Mouse (Mus musculus): Measurements from ENCODE around the gene Cep164. TPM values are rescaled to one million over a fixed set of nuclear protein-coding genes. Genes with fewer than 3 reads are reported as not detected.
A peak's percentile ranks its signal among the peaks of the same experiment; 100 is the strongest.

Cep164 gene
- polyA plus RNA-seq (2015; fragmentation: Nextera tagmentation; extraction: Ambion mirVana) = 13.0 and 14.4 TPM in 2 replicates

DNA sequence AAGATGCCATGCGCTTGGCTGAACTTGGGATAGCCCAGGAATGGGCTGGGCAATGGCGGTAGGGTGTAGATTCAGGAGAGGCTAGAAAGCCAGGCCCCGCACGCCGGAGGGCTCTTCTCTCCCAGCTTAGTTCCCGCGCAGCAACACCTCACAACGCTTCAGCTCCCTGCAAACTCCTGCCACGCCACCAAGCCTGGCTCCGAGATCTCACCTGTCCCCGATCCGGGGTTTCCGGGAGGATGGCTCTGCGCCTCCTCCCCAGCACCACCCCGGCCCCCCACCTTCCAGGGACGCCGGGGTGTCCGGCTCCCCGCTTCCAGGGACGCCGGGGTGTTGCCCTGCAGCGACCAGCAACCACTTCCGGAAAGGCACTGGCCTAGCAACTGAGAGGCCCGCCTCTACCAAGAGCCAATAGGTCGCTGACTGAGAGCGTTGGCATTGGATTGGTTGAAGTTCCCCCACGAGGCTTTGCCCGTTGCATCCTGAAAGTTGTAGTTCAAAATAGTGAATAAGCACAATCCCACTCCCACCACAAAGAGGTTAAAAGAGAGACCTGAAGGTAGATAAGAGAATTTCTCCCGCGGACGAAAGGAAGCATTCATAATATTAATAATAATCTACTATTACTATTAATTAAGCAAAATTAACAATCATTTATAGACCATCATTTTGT lies at the start of gene Cep164:
Gene Cep164 (minus strand): TSS at position 401 of the 673 bp plus-strand sequence.
- peak within 1 kb of the TSS; percentile 84 for H3K9ac ChIP-seq
- peak; percentile 82 for ATAC-seq (ENCODE audit: extremely low read depth, insufficient number of reproducible peaks, low FRiP score, low TSS enrichment)
- peak within 1 kb of the TSS; percentile 96 for H3K4me2 ChIP-seq
- peaks cover 8% of the 10 kb centered on the region; the same call in 1 of the 2 replicates for H3K9me3 ChIP-seq
- H3K4me3 ChIP-seq = peak within 1 kb of the TSS; percentile 78
- H3K36me3 ChIP-seq = peaks cover 3% of the 10 kb centered on the region; the same call in 1 of the 2 replicates
- WGBS = under 1% methylated on average over 31 of the region's 31 CpGs
- peak within 1 kb of the TSS; percentile 77 for H3K27ac ChIP-seq (replicated peaks)
- H3K4me1 ChIP-seq = peaks cover 13% of the 10 kb centered on the region
- H3K27me3 ChIP-seq (replicated peaks) = no peaks in the 10 kb centered on the region

DNA sequence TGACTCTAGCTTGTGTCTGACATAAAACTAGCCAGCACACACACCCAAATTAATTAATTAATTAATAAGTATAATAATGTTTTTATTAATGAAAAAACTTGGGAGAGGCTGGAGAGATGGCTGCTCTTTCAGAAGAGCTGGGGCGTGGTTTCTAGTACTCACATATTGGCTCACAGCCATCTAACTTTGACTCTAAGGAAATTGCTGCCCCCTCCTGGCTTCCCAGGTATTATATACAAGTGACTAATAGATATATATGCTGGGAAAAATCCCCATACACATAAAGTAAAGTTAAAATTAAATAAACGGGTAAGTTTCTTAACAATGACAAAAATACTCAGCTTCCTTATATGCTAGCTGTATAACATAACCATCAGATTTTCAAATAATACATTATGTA lies 49.4 kb upstream of the Cep164 start:
- no peaks in the 10 kb centered on the region for H3K27me3 ChIP-seq (replicated peaks)
- no peaks in the 10 kb centered on the region for H3K4me1 ChIP-seq
- 54% methylated on average over 2 of the region's 2 CpGs for WGBS
- peaks cover 83% of the 10 kb centered on the region for H3K36me3 ChIP-seq
- ATAC-seq (ENCODE audit: extremely low read depth, insufficient number of reproducible peaks, low FRiP score, low TSS enrichment) = no peak
- H3K4me3 ChIP-seq = no peak overlapping the region
- H3K9me3 ChIP-seq = no peaks in the 10 kb centered on the region
- no peak overlapping the region for H3K4me2 ChIP-seq
- H3K9ac ChIP-seq = no peak overlapping the region
- no peak overlapping the region for H3K27ac ChIP-seq (replicated peaks)

DNA sequence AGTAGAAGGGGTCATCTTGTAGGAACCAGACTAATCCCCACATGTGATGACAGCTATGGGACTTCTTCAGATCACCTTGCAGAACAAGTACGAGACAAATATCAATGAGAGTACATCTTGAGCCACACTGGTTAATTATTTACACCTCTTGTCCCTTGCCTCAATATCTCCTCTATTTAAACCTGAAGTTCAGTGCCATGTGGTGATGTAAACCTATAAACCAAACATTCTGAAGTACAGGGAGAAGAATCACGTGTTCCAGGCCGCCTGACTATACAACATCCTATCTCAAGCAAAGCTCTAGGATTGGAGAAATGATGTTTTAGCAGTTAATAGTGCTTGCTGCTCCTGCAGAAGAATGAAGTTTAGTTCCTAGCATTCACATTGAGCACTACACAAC lies 41.8 kb upstream of the Cep164 start:
- H3K9ac ChIP-seq = no peak overlapping the region
- no peak overlapping the region for H3K4me3 ChIP-seq
- 88% methylated on average over 3 of the region's 3 CpGs for WGBS
- no peaks in the 10 kb centered on the region for H3K4me1 ChIP-seq
- H3K27me3 ChIP-seq (replicated peaks) = no peaks in the 10 kb centered on the region
- H3K27ac ChIP-seq (replicated peaks) = no peak overlapping the region
- no peak for ATAC-seq (ENCODE audit: extremely low read depth, insufficient number of reproducible peaks, low FRiP score, low TSS enrichment)
- H3K36me3 ChIP-seq = peaks cover 96% of the 10 kb centered on the region
- no peak overlapping the region for H3K4me2 ChIP-seq
- H3K9me3 ChIP-seq = no peaks in the 10 kb centered on the region

DNA sequence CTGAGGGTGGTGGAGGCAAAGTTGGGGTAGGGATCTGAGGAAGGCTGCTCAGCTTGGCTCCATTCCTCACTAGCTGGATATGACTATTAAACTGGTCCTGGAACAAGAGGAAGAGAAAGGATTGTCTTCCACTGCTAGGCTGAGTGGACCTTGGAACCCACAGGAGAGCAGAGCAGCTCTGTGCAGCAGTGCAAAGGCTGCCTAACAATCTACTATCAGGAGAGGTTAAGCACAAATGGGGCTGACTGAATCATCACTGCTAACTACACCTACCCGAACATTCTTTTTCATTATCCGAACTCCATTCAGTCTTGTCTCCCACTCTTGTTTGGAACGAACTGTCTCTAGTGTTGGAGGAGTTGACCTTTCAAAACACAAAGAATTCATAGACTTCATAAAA lies 40.7 kb upstream of the Cep164 start:
- no peaks in the 10 kb centered on the region for H3K4me1 ChIP-seq
- no peak for ATAC-seq (ENCODE audit: extremely low read depth, insufficient number of reproducible peaks, low FRiP score, low TSS enrichment)
- no peak overlapping the region for H3K4me2 ChIP-seq
- H3K27me3 ChIP-seq (replicated peaks) = no peaks in the 10 kb centered on the region
- no peak overlapping the region for H3K4me3 ChIP-seq
- H3K9me3 ChIP-seq = no peaks in the 10 kb centered on the region
- no peak overlapping the region for H3K27ac ChIP-seq (replicated peaks)
- peaks cover 96% of the 10 kb centered on the region for H3K36me3 ChIP-seq
- WGBS = 91% methylated on average over 3 of the region's 3 CpGs
- H3K9ac ChIP-seq = no peak overlapping the region

DNA sequence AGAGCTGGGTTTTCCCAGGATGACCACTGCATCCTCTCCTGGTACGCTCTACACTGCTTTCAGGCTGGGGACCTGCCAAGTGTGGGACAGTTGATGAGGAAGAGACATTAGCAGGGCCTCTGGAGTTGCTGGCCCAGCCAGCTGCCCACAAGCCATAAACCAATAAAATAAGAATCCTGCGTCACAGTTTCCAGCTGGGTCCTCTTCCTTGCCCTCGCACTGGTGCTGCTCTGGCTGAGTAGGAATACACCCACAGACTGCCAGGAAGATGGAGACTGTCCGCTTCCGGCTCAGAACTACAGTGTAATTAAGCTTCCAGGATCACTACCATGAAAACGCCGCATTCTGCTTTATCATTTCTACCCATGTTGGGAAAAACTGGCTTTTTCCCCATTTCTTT lies 33.3 kb upstream of the Cep164 start:
- Histone ChIP-seq H3K27me3 (replicated peaks) (no peaks in the 10 kb centered on the region), H3K9me3 (no peaks in the 10 kb centered on the region), H3K27ac (replicated peaks) (no peak overlapping the region), H3K4me2 (no peak overlapping the region), H3K9ac (no peak overlapping the region), H3K4me3 (no peak overlapping the region), H3K4me1 (no peaks in the 10 kb centered on the region), H3K36me3 (peaks cover 98% of the 10 kb centered on the region)
- 84% methylated on average over 7 of the region's 7 CpGs for WGBS
- ATAC-seq (ENCODE audit: extremely low read depth, insufficient number of reproducible peaks, low FRiP score, low TSS enrichment) = no peak

DNA sequence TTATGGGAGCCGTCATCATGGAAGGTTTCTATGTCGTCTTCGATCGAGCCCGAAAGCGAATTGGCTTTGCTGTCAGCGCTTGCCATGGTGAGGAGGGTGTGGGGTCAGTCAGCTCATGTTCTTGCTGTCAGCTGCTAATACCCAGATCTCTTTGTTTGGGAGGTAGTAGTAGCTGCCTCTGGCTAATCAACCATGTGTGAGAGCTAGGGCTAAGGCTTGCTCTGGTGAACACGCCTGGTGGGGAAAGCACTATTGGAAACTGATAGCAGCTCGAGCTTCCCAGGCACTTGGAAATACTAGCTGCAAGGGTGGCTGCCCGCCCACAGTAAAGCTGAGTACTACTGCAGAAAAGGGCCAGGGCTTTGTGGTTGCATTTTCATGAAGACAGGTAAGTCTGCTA lies 30.9 kb upstream of the Cep164 start:
- peaks cover 98% of the 10 kb centered on the region for H3K36me3 ChIP-seq

DNA sequence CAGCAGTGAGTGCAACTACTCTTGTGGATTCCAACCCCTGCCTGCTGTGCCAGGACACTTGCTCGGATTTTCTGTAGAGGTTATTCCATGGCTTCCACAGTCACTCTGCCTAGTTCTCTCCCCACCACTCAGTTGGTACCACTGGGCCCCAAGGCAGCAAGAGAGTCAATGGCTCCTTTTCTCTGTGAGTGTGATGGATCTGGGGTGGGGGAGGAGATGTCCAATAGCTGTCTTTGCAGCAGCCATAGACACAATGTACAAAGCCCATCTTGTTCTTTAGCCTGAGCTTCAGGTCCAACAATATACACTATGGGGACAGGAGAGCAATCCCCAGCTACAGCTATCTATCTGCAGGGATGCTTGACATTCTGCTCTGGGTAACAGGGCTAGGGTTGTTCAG lies 25.6 kb upstream of the Cep164 start:
- Histone ChIP-seq H3K4me1 (peaks cover 33% of the 10 kb centered on the region), H3K9me3 (no peaks in the 10 kb centered on the region), H3K4me2 (no peak overlapping the region), H3K27me3 (replicated peaks) (no peaks in the 10 kb centered on the region), H3K36me3 (peaks cover 63% of the 10 kb centered on the region), H3K4me3 (no peak overlapping the region), H3K27ac (replicated peaks) (no peak overlapping the region), H3K9ac (no peak overlapping the region)
- ATAC-seq (ENCODE audit: extremely low read depth, insufficient number of reproducible peaks, low FRiP score, low TSS enrichment) = no peak
- 71% methylated on average over 1 of the region's 1 CpGs for WGBS

More for the DNA sequence above, 30.9 kb upstream of the Cep164 start:
- no peaks in the 10 kb centered on the region for H3K9me3 ChIP-seq
- H3K4me3 ChIP-seq = no peak overlapping the region
- no peaks in the 10 kb centered on the region for H3K27me3 ChIP-seq (replicated peaks)
- 90% methylated on average over 10 of the region's 10 CpGs for WGBS
- no peak for ATAC-seq (ENCODE audit: extremely low read depth, insufficient number of reproducible peaks, low FRiP score, low TSS enrichment)
- no peak overlapping the region for H3K4me2 ChIP-seq
- no peak overlapping the region for H3K27ac ChIP-seq (replicated peaks)
- H3K9ac ChIP-seq = no peak overlapping the region
- no peaks in the 10 kb centered on the region for H3K4me1 ChIP-seq

DNA sequence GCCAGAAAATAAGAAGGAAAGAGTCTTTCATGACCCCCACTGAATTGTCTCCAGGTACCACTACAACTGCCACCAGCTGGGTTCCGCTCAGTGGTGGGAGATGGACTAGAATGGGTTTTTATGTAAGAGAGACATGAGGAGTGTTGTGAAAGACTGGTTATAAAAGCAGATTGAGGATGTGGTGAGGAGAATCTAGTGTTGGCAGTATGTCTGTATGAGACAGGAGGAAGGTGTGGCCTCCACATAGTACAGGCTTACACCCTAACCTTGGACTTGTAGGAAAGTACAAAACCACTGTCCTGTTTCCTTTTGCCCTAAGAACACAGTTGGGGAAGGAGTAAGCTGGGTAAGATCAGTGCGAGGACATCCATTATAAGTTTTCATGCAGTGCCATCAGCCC lies 25.2 kb upstream of the Cep164 start:
- H3K4me3 ChIP-seq = no peak overlapping the region
- no peaks in the 10 kb centered on the region for H3K27me3 ChIP-seq (replicated peaks)
- no peaks in the 10 kb centered on the region for H3K9me3 ChIP-seq
- peaks cover 37% of the 10 kb centered on the region for H3K4me1 ChIP-seq
- WGBS = 95% methylated on average over 2 of the region's 2 CpGs
- H3K9ac ChIP-seq = no peak overlapping the region
- H3K36me3 ChIP-seq = peaks cover 58% of the 10 kb centered on the region
- H3K4me2 ChIP-seq = no peak overlapping the region
- H3K27ac ChIP-seq (replicated peaks) = no peak overlapping the region
- ATAC-seq (ENCODE audit: extremely low read depth, insufficient number of reproducible peaks, low FRiP score, low TSS enrichment) = no peak

DNA sequence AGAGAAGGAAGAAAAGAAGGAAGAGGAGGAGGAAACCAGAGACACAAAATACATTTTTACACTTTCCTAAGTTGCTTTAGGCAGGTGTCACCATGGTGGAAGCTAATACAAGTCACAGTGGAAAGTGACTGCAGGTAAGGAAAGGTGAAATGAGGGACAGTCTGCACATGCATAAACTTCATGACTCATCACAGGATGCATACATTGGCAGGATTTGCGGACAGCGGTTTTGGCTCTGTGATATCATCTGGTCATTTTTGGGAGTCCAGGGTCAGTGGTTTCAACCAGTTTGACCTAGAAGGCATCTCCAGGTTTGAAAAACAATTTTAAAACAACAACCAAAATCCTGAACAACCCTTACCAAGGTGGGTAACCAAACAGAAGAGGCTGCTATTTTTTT lies 23.3 kb upstream of the Cep164 start:
- H3K27ac ChIP-seq (replicated peaks) = no peak overlapping the region
- H3K36me3 ChIP-seq = peaks cover 42% of the 10 kb centered on the region
- H3K4me3 ChIP-seq = no peak overlapping the region
- H3K4me1 ChIP-seq = peaks cover 43% of the 10 kb centered on the region
- H3K27me3 ChIP-seq (replicated peaks) = no peaks in the 10 kb centered on the region
- no peak overlapping the region for H3K4me2 ChIP-seq
- H3K9me3 ChIP-seq = no peaks in the 10 kb centered on the region
- no peak overlapping the region for H3K9ac ChIP-seq
- no peak for ATAC-seq (ENCODE audit: extremely low read depth, insufficient number of reproducible peaks, low FRiP score, low TSS enrichment)
- WGBS = 94% methylated on average over 2 of the region's 2 CpGs

DNA sequence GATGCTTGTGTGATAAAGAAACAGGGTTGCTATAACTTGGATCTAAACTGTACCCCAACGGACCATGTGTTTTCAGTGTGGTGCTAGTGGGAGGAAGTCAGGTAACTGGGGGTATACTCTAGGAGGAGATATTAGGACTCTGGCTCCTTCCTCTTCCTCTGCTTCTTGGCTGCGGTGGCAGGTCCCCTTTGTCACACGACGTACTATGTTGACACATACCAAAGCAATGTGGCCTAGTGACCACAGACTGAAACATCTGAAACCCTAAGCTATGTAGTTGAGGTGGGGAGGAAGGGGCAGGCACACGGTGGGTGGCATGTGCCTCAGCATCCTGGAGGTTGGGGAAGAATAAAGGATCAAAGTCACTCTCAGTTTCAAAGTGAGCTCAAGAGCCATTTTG lies 22.8 kb upstream of the Cep164 start:
- Histone ChIP-seq H3K9ac (0 out of 2 replicates have a peak overlapping the region, but pooled peaks have one; percentile 55), H3K36me3 (peaks cover 38% of the 10 kb centered on the region), H3K9me3 (no peaks in the 10 kb centered on the region), H3K4me1 (peaks cover 43% of the 10 kb centered on the region), H3K27me3 (replicated peaks) (no peaks in the 10 kb centered on the region), H3K27ac (replicated peaks) (peak overlapping the region; percentile 92), H3K4me2 (no peak overlapping the region), H3K4me3 (no peak overlapping the region)
- WGBS = 57% methylated on average over 5 of the region's 5 CpGs
- no peak for ATAC-seq (ENCODE audit: extremely low read depth, insufficient number of reproducible peaks, low FRiP score, low TSS enrichment)

DNA sequence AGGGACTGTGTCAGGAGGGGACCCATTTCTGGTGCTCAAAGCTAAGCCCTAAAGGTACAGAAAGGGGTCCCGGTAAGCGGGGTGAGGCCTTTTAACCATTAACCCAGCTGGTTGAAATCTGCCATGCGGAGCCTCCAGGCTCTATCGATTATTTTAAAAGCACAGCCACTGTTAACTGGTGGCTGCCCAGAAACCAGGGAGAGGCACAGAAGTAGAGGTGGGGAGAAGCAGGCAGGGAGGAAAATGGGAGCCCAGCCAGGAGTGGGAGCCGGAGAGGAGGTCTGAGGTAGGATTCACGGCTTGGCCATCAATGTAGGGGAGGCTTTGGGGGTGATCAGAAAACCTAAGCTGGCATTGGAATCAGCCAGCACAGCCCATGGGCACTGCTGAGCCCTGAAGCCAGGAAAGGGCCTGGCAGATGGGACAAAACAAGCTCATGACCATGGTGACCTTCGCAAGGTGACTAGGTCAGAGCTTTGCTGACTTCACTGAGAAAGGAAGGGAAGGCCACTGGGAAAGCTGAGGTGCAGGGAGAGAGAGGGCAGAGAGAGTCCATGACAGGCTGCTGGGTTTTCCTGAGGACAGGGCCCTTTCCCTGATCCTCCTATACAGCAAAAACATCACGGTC lies 22.2 kb upstream of the Cep164 start:
- Histone ChIP-seq H3K4me2 (peak overlapping the region; percentile 12; the same call in 1 of the 2 replicates), H3K27ac (replicated peaks) (peak overlapping the region; percentile 92), H3K9me3 (no peaks in the 10 kb centered on the region), H3K4me3 (no peak overlapping the region), H3K27me3 (replicated peaks) (no peaks in the 10 kb centered on the region), H3K36me3 (peaks cover 31% of the 10 kb centered on the region), H3K9ac (peak overlapping the region; percentile 55), H3K4me1 (peaks cover 43% of the 10 kb centered on the region)
- WGBS = 65% methylated on average over 8 of the region's 8 CpGs
- no peak for ATAC-seq (ENCODE audit: extremely low read depth, insufficient number of reproducible peaks, low FRiP score, low TSS enrichment)
